Mouse (Mus musculus) heart, postnatal 4 days (tissue): ENCODE data around the gene Brd4. TPM values are rescaled to one million over a fixed set of nuclear protein-coding genes. Genes with fewer than 3 reads are reported as not detected.
A peak's percentile ranks its signal among the peaks of the same experiment; 100 is the strongest.

Source experiments
- DNase-seq: peaks from one replicate; pipeline ENCODE4 v3.0.0; 2021
- total RNA-seq, 2 experiments: library from RNA; stranded (reverse); gene quantifications; 2 replicates each; pipeline ENCODE4 v1.2.3; 2021

Brd4 gene
- total RNA-seq, 2 experiments from 2014 or later, result 80.4 to 81.7 TPM

DNA sequence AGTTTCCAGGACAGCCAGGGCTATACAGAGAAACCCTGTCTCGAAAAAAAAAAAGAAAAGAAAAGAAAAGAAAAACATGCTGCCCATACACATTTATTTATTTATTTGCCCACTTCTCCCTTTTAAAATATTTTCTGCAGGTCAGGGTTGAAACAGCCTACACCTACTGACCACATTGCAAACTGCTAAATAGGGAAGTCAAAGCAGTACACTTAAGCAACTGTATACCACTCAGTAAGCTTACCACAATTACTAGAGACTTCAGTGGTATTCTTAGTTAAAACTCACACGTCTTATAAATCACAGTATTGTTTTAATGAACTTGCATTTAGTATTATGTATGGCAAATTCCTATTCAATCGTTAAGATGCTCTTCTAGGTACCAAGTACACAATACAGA is 3.9 kb downstream of the Brd4 start:
- no peak for DNase-seq

DNA sequence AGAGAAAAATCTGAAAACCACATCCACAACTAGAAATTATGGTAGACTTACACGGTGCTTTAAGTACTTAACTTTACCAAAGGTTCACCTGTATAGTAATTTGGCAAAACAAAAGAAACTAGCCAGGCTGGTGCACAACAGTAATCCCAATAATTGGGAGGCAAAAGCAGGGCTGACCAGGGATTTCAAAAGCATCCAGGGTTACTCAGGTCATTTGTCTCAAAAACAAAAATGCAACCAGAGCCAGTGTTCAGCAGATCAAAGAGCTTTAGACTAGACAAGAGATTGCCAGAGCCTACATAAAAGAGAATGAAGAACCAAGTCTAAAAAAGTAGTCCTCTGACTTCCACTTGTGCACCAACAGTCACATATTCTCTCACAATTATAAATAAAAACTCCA is 7.3 kb downstream of the Brd4 start:
- DNase-seq, result no peak

DNA sequence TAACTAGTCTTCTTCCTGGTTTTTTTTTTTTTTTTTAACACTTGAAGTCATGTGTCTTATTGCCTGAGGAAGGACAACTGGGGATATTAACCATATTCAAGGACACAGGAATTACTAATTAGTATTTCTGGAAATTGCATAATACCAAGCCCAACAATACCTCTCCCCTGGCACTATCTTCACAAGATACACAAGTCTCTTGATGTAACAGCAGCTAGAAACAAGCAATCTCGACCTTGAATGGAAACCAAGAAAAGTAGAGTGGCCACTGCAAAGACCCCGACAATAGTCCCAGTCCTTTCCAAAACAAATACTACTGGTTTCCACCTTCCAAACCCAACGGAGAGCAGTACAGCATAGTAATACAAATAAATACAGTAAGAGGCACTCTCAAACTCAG is 9.0 kb downstream of the Brd4 start:
- no peak for DNase-seq

DNA sequence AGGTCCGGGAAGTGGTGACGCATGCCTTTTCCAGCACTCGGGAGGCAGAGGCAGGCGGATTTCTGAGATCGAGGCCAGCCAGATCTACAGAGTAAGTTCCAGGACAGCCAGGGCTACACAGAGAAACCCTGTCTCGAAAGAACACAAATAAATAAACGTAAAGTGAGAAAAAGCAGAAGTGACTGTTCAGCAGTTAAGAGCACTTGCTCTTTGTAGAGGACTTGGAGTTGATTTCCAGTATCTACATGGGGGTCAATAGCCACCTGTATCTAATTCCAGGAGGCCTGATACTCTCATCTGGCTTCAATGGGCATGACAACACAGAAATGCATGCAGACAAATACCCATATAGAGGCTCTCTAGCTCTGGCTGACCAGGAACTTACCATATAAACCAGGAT is 15.4 kb downstream of the Brd4 start:
- DNase-seq, result no peak

DNA sequence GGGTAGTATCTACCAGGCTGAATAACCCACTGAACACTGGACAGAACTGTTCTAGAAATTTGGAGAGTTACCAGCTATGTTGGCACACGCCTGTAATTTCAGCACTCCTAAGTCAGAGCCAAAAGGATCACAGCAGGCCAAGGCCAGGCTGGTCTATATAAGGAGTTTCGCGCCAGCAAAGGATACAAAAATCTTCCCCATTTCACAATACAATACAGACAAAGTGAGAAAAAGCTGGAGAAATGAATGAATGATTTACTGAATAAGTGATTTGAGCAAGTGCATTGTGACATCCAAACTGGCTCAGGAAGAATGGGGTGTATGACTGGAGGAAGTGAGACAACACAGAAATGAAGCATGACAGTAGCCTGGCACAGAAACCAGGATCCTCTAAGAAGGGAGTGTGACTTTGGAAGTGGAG is 16.0 kb downstream of the Brd4 start:
- DNase-seq, result peak; percentile 31

DNA sequence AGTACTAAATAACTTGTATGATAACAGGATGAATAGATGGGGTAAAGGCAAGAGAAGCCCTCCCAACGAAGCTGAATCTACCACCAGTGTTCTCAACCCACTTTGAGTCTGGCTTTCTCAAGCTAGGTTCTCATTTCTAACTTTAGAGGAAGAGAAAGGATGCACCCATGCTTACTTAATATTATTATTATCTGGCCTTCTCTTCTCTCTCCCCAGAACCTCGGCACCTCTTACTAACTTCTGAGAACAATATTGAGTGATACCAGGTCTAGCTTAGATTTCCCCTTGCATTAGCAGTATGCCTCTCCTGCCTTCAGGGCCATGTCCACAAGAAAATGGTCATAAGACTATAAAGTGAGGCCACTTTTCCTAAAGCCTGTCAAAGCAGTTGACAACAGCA is 16.4 kb downstream of the Brd4 start:
- DNase-seq, result no peak

DNA sequence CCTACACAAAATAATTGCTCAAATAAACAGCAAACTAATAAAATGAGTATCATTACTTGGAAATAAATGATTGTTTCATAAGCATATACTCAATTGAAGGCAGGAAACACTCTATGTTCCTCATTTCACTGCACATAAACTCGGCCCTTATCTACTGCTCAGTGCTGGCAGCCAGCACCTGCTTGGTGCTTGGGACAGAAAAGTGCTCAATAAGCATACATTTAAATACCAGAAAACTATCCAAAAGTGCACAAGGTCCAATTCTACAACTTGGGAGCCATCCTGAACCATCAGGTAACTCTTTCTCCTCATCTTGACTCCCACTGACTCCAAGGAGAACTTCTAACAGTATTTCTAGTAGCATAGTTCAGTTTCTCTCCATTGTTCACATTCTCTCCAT is 16.9 kb downstream of the Brd4 start:
- no peak for DNase-seq

DNA sequence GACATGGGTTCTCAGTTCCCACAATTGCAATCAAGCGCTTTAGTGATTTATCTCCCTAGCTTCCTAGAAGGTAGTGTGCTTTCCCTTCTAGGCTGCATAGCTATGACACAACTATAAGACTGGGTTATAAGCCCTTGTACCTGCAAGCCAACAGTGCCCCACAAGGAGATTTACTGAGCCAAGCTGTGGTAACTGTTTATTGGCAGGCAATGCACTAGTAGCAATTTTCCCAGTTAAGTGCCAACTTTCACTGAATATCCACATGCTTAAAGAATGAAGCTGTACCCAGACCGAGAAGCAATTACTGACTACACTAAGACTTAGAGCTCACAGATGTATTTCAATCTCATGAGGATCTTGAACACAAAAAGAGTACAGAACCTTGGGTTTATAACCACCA is 20.9 kb downstream of the Brd4 start:
- no peak for DNase-seq

DNA sequence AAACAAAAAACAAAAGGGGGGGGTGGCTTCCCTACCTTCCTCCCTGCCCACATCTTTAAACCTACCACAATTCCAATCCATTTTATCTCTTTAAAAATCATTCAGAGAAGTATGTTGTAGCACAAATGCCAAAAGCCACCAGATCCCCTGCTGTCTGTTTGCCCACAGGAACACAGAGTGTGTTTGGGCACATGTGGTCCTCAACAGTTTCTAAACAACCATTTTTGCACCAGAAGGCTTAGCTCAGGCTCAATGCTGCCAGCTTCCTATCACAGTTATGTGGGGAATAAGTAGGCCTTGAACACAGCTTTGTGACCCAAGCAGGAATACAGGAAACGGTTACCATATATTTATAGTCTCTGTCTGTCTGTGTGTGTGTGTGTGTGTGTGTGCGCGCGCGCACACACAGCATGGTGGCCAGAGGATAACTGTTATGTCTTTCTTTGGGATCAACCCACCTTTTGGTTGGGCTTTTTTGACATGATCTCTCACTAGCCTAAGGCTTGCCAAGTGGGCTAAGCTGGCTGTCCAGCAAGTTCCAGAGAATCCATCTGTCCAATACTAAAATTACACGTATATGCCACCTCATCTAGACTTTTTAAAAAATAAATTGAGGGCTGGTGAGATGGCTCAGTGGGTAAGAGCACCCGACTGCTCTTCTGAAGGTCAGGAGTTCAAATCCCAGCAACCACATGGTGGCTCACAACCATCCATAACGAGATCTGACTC is 21.5 kb downstream of the Brd4 start:
- DNase-seq, result no peak

DNA sequence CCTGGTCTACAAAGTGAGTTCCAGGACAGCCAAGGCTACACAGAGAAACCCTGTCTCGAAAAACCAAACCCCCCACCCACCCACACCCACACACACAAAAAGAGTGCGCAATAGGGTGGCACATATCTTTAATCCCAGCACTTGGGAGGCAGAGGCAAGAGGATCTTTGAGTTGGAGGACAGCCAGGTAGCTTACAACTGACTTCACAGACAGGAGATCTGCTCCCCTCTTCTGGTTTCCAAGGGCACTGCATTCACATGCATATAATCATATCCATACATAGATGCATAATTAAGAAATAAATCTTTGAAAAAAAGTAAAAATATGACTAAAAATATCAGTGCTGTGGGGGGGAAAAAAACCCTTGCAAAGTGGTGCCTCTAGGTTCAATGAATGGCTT is 25.7 kb downstream of the Brd4 start:
- DNase-seq, result no peak

DNA sequence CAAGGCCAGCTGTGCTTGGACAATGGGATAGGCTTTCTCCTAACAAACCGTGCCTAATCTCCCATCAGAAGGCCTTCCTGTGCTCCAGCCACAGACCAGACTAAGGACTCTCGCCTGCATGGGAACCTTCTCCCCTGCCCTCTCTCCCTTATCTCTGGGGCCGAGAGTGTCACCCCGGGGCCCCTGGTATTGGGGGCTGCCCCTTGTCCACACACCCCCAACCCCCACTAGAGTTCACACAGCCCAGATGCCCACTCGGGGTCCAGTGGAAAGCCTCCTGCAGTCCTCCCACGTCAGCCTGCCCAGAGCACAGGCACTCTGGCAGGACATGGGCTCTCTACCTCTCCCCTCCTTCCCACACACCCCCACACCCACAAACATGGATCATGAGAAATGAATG is 26.6 kb downstream of the Brd4 start:
- DNase-seq, result no peak

DNA sequence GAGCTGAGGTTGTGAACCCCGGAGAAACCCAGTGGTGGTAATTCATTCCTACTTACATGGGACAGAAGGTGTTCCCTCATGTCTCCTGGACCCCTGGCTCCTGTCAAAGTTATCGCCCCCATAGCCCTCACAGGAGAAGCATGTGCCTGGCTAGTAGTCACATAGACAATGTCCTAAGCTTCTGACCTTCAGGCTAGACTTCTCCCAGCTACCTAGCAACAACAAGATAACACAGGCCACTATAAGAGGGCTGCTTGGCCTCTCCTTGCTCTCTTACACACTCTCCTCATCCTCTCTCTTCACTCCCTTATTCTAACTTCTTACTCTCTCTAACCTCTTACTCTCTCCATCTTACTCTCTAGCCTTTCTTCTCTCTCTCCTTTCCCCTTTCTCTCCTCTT is 27.1 kb downstream of the Brd4 start:
- no peak for DNase-seq

DNA sequence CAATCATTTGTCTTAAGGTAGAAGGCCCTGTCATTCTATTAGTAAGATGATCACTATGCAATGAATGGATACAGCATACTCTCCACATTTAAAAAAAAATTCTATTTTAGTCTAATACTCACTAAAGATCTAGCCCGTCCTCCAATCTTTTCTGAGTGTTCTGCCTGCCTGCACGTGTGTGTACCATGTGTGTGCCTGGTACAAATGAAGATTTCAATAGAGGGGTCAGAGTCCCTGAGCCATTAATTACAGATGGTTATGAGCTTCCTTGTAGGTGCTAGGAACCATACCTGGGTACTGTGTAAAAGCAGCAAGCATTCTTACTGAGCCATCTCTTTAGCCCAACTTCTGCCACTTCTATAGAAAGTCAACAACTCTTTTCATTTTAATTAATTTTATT is 27.6 kb downstream of the Brd4 start:
- DNase-seq, result no peak

DNA sequence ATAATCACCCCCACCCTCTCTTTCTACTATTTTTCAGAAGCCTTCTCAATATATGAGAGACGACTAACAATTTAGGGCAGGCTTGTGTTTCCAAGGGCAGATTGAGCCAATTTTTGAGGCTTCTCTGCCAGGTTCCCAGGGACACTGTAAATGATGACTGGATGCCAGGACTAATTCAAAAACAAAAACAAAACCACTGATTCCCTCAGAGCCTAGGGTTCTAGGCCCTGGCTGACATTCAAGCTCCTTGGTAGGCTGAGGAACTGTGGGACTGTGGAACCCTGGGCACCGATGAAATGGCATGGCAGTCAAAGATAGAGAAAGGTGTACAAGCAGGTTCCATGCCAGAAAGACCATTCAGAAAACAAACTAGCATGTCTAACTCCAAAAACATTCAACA is 31.3 kb downstream of the Brd4 start:
- DNase-seq, result no peak

DNA sequence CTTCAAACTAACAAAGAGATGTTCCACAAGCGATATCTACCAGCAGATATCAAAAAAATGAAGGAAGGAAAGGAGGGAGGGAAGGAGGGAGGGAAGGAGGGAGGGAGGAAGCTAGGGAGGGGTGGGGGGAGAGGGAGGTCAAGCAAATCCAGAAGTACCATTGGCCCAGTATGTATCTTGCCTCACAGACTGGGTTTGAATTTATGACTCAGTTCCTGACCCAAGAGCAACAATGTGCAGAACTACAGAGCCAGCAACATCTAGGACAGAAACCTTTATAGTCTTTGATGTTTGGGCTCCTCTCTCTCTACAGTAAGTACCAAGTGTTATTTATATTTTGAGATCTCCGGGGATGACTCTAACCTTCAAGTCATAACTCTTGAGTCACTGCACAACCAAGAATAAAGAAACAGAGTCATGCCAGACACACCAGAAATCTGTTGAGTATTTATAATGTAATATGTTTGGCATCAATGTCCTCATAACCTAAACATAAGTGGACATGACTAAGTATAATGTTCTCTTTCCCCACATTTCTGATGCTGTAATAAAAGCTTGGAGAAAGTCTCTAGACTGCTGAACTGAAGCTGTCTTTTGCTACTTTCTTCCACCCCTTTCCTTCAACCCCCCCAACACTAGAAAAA is 32.6 kb downstream of the Brd4 start:
- DNase-seq, result no peak

DNA sequence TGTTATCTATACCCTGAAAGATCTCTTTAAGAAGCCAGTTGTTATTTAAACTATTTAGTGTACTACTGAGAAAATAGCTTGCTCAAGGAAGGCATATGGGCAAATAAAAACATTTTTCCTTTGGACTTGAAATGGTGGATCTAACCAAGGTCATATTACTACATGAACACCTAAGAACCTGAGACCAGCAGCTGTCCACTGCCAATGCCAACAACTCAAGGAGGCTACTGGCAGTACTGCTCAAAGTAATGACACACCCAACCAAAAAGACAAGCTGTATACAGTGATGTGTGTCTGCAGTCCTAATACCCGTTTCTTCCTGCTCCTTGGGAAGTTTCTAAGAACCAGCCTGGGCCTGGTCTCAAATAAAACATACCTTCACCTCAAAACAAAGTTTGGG is 34.5 kb downstream of the Brd4 start:
- no peak for DNase-seq

DNA sequence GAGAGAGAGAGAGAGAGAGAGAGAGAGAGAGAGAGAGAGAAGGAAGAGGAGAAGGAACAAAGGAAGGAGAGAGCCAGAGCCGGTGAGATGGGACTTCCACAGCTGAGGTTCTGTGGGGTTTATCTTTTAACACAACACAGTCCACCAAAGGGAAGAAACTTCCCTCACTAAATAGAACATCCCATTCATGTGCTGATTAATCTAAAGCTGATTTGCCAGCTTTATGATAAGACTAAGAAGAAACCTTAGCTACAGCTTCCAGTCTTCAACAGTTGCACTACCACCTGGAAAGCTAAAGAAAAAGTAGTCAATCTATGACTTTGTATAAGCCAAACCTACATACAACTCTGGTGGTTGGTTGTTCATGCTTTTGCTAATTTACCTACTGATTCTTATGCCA is 36.3 kb downstream of the Brd4 start:
- DNase-seq, result no peak

DNA sequence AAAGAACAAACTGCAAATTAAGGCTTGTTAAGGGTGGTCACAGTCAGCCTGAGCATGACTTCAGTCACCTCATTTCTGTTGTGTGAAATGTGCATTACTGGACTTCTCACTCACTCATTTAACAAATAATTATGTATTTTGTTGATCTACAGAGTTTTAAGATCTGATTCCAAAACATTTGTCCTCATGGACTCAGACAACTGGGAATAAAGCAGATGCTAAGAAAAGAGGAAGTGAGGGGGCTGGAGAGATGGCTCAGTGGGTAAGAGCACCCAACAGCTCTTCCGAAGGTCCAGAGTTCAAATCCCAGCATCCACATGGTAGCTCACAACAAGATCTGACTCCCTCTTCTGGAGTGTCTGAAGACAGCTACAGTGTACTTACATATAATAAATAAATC is 36.9 kb downstream of the Brd4 start:
- no peak for DNase-seq

DNA sequence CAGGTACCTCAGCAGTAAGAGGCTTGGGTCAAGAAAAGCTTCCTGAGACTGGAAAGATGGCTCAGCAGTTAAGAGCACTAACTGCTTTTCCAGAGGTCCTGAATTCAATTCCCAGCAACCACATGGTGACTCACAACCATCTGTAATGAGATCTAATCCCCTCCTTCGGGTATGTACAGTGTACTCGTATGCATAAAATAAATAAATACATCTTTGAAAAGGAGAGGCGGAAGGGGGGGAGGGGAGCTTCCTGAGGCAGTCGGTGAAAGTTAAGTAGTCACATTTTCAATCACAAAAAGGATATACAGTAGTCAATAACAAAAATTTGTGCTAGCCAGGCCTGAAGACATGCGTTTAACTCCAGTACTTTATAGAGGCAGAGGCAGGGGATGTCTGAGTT is 38.4 kb downstream of the Brd4 start:
- no peak for DNase-seq

DNA sequence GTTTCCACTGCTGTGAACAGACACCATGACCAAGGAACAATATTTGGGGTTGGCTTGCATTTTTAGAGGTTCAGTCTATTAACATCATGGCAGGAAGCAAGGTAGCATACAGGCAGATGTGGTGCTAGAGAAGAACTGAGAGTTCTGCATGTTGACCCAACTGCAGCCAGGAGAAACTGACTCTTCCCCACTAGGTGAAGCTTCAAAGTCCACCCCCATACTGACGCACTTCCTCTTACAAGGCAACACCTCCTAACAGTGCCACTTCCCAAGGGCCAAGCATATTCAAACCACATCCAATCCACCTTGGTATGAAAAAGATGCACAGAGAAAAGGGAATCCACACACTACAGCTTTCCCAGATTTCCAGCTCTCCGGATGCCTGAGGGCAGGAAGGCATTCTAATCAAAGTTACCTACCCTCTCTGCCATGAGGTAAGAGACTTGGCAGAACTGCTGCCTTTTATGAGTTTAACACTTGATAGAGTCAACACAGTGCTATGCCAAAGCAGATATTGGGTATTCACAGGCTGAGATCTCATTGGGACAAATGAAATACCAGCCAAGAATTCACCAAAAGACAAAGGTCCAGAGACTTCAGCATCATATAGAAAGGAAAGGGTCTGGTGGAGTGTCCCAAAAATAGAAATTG is 43.5 kb downstream of the Brd4 start:
- no peak for DNase-seq

DNA sequence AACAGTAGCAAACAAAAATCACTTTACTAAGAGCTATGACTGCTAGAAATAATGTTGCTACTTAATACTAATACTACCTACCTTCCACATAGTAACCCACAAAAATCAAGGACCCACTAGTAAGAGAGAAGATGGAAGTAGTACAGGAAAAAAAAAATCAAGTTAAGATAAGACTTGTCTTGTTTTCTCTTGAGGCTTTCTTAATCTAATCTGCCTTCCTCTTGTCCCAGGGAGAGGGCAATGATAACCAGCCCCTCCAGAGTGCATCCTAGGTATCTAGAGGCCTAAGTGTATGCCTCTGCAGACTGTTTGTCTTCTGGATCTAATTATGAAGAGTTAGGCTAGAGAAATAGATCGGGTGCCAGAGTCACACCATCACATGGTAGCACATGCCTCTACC is 45.9 kb downstream of the Brd4 start:
- DNase-seq, result no peak

DNA sequence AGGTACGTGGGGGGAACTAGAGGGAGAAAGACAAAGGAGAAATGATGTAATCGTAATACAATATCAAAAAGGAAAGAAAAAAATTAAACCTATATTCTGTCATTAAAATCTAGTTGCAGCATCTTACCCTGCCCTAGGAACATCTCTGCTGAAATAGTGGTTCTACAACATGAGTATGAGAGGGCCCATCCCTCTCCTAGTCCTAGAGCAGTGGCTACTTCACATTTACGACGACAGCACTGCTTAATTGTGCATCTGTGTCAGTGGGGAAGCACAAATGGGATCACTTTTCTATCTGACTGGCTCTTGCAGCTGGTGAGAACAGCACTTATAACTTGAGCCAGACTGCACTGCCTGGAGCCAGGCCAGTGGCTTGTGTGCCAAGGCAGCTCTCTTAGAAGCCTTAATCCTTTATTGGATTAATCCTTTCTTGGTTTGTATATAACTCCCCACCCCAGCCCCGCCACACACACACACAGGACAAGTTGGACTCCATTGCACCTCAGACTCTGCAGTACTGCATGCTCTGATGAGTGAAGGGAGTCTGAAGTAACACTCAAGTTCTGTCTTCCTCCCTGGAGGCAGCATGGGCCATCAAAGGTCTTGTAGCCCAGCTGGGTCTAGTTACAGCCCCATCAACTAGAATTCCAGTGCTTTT is 48.9 kb downstream of the Brd4 start:
- DNase-seq, result peak; percentile 81

DNA sequence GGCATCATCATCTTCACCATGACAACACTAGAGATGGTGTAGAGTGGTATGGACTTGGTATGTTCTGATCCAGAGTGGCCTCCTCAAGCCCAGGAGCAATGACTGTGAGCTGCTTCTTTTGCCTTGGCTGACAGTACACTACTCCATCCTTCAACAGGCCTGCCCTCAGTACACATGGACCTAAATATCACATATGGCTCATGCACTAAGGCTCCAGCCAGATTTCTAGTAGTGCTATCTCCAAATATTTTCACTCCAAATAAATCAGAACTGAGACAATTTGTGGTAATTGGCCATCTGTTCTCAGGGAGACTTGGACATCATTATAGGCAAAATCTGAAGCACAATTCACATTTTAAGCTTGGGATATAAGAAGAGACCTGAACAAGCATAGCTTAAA is 51.3 kb downstream of the Brd4 start:
- no peak for DNase-seq

DNA sequence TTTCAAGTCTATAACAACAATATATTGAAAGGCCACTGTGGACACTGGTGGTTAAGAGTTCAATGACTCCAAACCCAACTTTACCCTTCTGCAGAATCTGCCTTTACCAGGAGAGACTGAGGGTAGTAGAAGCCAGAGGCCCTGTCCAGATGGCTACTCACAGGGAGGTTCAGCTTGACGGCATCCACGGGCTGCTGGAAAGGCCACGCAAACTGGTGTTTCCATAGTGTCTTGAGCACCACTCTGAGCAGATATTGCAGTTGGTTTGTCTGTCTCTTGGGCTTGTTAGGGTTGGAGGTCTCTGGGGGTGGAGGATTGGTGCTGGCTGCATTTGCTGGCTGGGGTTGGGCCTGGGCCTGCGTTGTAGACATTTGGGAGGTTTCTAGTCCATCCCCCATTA is 55.3 kb downstream of the Brd4 start:
- DNase-seq, result no peak
